Mouse (Mus musculus) intestine, embryonic 14.5 days (tissue): ENCODE data around the gene Cd300ld5. TPM values are rescaled to one million over a fixed set of nuclear protein-coding genes. Genes with fewer than 3 reads are reported as not detected.
"Not testable (repeated sequence)": the region's sequence is repeated elsewhere in the genome, so short reads cannot be mapped to it uniquely, and the experiment has no call there.

Source experiments
- ATAC-seq: fragments of 200-750 bp; cut with Nextera tagmentation; replicated peaks from 2 replicates; pipeline ENCODE4 v1.8.0; 2017; ENCODE audit warnings: low read depth, moderate number of reproducible peaks, moderate TSS enrichment, moderate library complexity; ENCODE audit not compliant: low FRiP score, low TSS enrichment
- DNase-seq: peaks from one replicate; pipeline ENCODE4 v3.0.0-alpha.2; 2018; ENCODE audit warnings: low spot score
- H3K27ac ChIP-seq: fragments of 300-500 bp; sonication (generic); 2 replicates; pipeline ENCODE4 v1.5.1; 2014; ENCODE audit warnings: low read depth, mild to moderate bottlenecking, control low read depth
- H3K27me3 ChIP-seq: fragments of 300-500 bp; sonication (generic); replicated peaks from 2 replicates; pipeline ENCODE4 v1.6.1; 2014; ENCODE audit warnings: low read length, control low read depth; ENCODE audit not compliant: control insufficient read depth, insufficient read depth
- H3K36me3 ChIP-seq: fragments of 300-500 bp; sonication (generic); 2 replicates; pipeline ENCODE4 v1.6.1; 2014; ENCODE audit warnings: low read length, control low read depth; ENCODE audit not compliant: control insufficient read depth, insufficient read depth
- H3K4me1 ChIP-seq: fragments of 300-500 bp; sonication (generic); replicated peaks from 2 replicates; pipeline ENCODE4 v1.6.1; 2014; ENCODE audit warnings: low read length, control low read depth, mixed read lengths; ENCODE audit not compliant: control insufficient read depth, insufficient read depth
- H3K4me2 ChIP-seq: fragments of 300-500 bp; sonication (generic); 2 replicates; pipeline ENCODE4 v1.6.1; 2014; ENCODE audit warnings: low read length
- H3K4me3 ChIP-seq: fragments of 300-500 bp; sonication (generic); 2 replicates; pipeline ENCODE4 v1.5.1; 2014; ENCODE audit warnings: low read depth, low read length, control low read depth, mixed read lengths
- H3K9ac ChIP-seq: fragments of 300-500 bp; sonication (generic); 2 replicates; pipeline ENCODE4 v1.6.1; 2014; ENCODE audit warnings: mild to moderate bottlenecking, low read length
- H3K9me3 ChIP-seq: fragments of 300-500 bp; sonication (generic); 2 replicates; pipeline ENCODE4 v1.6.1; 2016; ENCODE audit warnings: low read length, control low read depth; ENCODE audit not compliant: control insufficient read depth
- WGBS: fragments of 180-500 bp; shearing (Covaris S2); extraction: QIAGEN DNeasy Blood & Tissue Kit; methylation state at CpG from one replicate; pipeline ENCODE4 v1.1.7; 2014; 5-methylcytosine and 5-hydroxymethylcytosine counted together
- polyA plus RNA-seq: library from polyadenylated mRNA; unstranded; fragments of >200 nt; fragmentation: Nextera tagmentation; extraction: Ambion mirVana; gene quantifications from 2 replicates; pipeline ENCODE4 v1.2.1, GENCODE M21; 2014

Cd300ld5 gene
- polyA plus RNA-seq, 1 experiment from 2014 or later: not detected

DNA sequence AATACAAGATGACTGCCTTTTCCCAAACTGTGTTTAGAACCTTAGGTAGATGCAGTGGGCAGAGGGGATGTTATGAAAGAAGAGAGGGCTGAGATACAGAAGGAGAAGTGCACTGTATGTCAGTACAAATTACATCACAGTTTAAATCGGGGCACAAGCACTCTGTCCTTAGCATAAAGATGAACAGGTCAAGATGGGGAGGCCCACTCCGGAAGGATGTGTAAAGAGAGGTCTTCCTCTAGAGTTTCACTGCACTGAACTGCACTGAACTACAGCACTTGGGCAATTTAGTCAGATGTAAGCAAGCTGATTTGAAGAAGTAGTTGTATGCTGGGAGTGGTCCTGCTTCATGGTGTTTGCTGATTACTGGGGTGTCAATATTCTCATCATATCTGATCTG, 22.2 kb upstream of the Cd300ld5 start:
- no peak overlapping the region for H3K4me2 ChIP-seq
- no peak for ATAC-seq
- H3K9me3 ChIP-seq: no peaks in the 10 kb centered on the region
- no peak for DNase-seq
- no peak overlapping the region for H3K4me3 ChIP-seq
- H3K36me3 ChIP-seq: no peaks in the 10 kb centered on the region
- H3K4me1 ChIP-seq: no peaks in the 10 kb centered on the region
- WGBS: 84% methylated on average over 2 of the region's 2 CpGs
- H3K9ac ChIP-seq: no peak overlapping the region
- no peaks in the 10 kb centered on the region for H3K27me3 ChIP-seq
- no peak overlapping the region for H3K27ac ChIP-seq

GRCm38 (mm10) chr11:115058701-115059100, 21.1 kb upstream of the Cd300ld5 start:
- Histone ChIP-seq H3K4me1 (no peaks in the 10 kb centered on the region), H3K4me3 (no peak overlapping the region), H3K4me2 (no peak overlapping the region), H3K9me3 (no peaks in the 10 kb centered on the region), H3K36me3 (no peaks in the 10 kb centered on the region), H3K27ac (no peak overlapping the region), H3K27me3 (no peaks in the 10 kb centered on the region), H3K9ac (no peak overlapping the region)
- WGBS: 78% methylated on average over 4 of the region's 4 CpGs
- ATAC-seq: no peak
- no peak for DNase-seq

GRCm38 (mm10) chr11:115054537-115054936, 17.0 kb upstream of the Cd300ld5 start:
- H3K9me3 ChIP-seq: no peaks in the 10 kb centered on the region
- no peaks in the 10 kb centered on the region for H3K27me3 ChIP-seq
- no peaks in the 10 kb centered on the region for H3K4me1 ChIP-seq
- H3K27ac ChIP-seq: no peak overlapping the region
- no peak for ATAC-seq
- H3K4me2 ChIP-seq: no peak overlapping the region
- no peak overlapping the region for H3K9ac ChIP-seq
- no peak overlapping the region for H3K4me3 ChIP-seq
- no peak for DNase-seq
- no peaks in the 10 kb centered on the region for H3K36me3 ChIP-seq

DNA sequence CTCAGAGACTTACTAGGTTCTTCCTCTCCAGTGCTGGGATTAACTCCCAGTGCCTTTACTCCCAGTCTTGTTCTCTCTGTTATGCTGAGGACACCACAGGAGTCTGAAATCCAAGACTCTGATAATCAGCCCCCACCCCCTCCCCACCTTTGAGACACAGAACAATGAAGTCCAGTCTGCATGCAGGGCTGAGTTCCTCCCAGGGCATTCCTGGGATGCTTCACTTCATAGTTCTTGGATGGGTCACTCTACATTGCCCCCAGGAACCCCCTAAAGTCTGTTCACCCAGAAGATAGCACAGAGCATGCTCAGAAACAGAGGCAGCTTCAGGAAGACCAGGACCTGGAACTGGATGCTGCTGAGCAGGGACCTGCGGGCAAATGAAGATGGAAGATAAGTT, 15.4 kb upstream of the Cd300ld5 start:
- no peak for ATAC-seq

DNA sequence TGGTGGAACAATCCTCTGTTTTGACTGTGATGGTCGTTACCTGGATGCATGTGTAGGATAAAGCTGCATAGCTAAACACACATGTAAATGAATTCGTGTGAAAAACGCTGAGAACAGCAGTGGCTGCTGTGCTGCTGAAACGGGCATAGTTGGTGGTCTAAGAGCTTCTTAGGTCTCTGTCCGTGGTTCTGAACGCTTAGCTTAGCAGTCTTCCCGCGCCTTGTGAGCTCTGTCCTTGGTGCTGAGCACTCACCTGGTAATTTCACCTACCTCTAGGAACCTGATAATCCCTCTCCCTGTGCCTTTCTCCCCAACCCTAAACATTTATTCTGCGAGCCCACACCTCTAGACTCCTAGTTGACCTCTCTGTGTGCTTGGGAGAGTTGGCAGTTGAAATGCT, 14.6 kb upstream of the Cd300ld5 start:
- no peak overlapping the region for H3K4me2 ChIP-seq
- ATAC-seq: no peak

More for the DNA sequence above, 15.4 kb upstream of the Cd300ld5 start:
- Histone ChIP-seq H3K4me3 (no peak overlapping the region), H3K4me2 (no peak overlapping the region), H3K9me3 (no peaks in the 10 kb centered on the region), H3K27me3 (no peaks in the 10 kb centered on the region), H3K9ac (no peak overlapping the region), H3K4me1 (no peaks in the 10 kb centered on the region), H3K36me3 (no peaks in the 10 kb centered on the region), H3K27ac (no peak overlapping the region)
- 94% methylated on average over 1 of the region's 1 CpGs for WGBS
- no peak for DNase-seq

DNA sequence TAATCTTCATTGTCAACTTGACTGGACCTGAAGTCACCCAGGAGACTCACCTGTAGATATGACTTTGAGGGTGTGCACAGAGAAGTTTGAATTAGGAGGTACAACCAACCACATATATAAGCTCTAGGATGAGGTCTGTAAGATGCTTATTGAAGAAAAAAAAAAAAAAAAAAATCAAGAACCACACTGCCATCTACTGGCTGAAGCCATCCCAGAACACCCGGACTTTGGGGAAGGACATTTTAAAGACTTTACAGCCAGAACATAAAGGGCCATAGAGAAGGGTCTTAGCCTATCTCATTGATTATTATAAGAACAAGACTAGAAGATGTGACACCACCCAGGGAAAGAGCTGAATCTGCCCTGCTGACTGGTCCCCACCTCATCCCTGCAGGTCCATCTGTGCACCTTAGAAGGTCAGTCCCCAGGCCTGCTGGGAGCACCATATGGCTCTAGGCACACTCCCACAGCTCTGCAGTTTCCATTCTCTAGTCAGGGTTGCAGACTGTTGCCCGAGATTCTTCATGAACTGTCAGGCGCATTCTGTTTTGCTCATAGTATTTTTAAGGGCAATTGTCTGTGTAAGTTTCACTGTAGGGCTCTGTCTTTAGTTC, 11.8 kb upstream of the Cd300ld5 start:
- 41% methylated on average over 3 of the region's 3 CpGs for whole genome bisulfite sequencing
- ATAC-seq: no peak
- Histone ChIP-seq H3K36me3 (no peaks in the 10 kb centered on the region), H3K9ac (no peak overlapping the region), H3K4me1 (no peaks in the 10 kb centered on the region), H3K9me3 (no peaks in the 10 kb centered on the region), H3K27me3 (no peaks in the 10 kb centered on the region), H3K4me3 (no peak overlapping the region), H3K27ac (no peak overlapping the region), H3K4me2 (no peak overlapping the region)
- no peak for DNase-seq

More for the DNA sequence above, 14.6 kb upstream of the Cd300ld5 start:
- no peaks in the 10 kb centered on the region for H3K27me3 ChIP-seq
- peak; percentile 85 for DNase-seq
- WGBS: 2% methylated on average over 9 of the region's 9 CpGs
- H3K9ac ChIP-seq: no peak overlapping the region
- H3K9me3 ChIP-seq: no peaks in the 10 kb centered on the region
- no peak overlapping the region for H3K4me3 ChIP-seq
- H3K36me3 ChIP-seq: no peaks in the 10 kb centered on the region
- H3K27ac ChIP-seq: no peak overlapping the region
- no peaks in the 10 kb centered on the region for H3K4me1 ChIP-seq

- H3K27me3 ChIP-seq: no peaks in the 10 kb centered on the region
- no peaks in the 10 kb centered on the region for H3K36me3 ChIP-seq
- no peak within 1 kb of the TSS for H3K9ac ChIP-seq
- no peak within 1 kb of the TSS for H3K4me2 ChIP-seq
- no peak within 1 kb of the TSS for H3K4me3 ChIP-seq
- H3K9me3 ChIP-seq: no peaks in the 10 kb centered on the region
- no peak within 1 kb of the TSS for H3K27ac ChIP-seq
- DNase-seq: no peak
- no peaks in the 10 kb centered on the region for H3K4me1 ChIP-seq
- 76% methylated on average over 2 of the region's 2 CpGs for WGBS
- no peak for ATAC-seq
These were observed 10.7 kb upstream of the Cd300ld5 start, which contains the start of gene Cd300ld3 for GRCm38 (mm10) chr11:115048259-115048658. TSS of gene Cd300ld3 (minus strand) at chr11:115048409.

DNA sequence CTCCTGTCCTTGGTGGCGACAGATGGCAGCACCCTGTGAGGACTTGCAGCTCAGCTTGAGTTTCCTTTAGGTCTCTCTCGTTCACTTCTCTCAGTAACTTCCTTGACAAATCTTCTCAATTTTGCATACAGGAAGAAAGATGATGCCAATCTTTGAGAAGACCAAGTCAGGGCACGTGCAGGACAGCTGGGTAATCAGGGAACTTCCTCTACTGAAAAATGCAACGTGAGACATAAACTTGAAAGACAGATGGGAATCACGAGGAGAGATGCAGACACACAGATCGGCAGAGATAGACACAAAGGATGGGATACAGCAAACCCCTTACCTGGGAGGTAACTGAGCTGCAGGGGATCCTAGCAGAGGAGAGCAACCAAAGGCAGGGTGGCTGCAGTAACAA, 10.7 kb downstream of the Cd300ld5 start, which contains the start of gene Cd300ld4:
Gene Cd300ld4, minus strand, starts transcription at position 101 of the 400 bp plus-strand sequence.
- not testable (repeated sequence) for H3K9me3 ChIP-seq, H3K36me3 ChIP-seq, H3K4me2 ChIP-seq, H3K27me3 ChIP-seq, DNase-seq, H3K4me3 ChIP-seq, H3K9ac ChIP-seq, H3K27ac ChIP-seq, ATAC-seq, H3K4me1 ChIP-seq
- no CpG with 5 or more reads among the region's 6 CpGs for WGBS

- not testable (repeated sequence) for H3K9ac ChIP-seq, H3K4me2 ChIP-seq, DNase-seq, H3K4me1 ChIP-seq, H3K4me3 ChIP-seq, H3K9me3 ChIP-seq, H3K27me3 ChIP-seq, H3K36me3 ChIP-seq, H3K27ac ChIP-seq, ATAC-seq
- WGBS: no CpG with 5 or more reads among the region's 7 CpGs
These were observed 21.5 kb downstream of the Cd300ld5 start, which contains the start of gene Cd300ld2 for GRCm38 (mm10) chr11:115016093-115016492. TSS of gene Cd300ld2 (minus strand) at chr11:115016193.
